Mouse (Mus musculus) stomach, embryonic 14.5 days (tissue): Measurements from ENCODE around the gene Fam110a. TPM values are rescaled to one million over a fixed set of nuclear protein-coding genes. Genes with fewer than 3 reads are reported as not detected.

Source experiments
- ATAC-seq: fragments of 200-750 bp; cut with Nextera tagmentation; 2 replicates; pipeline ENCODE4 v1.8.0; 2017; ENCODE audit warnings: low read depth, moderate TSS enrichment; ENCODE audit not compliant: insufficient number of reproducible peaks, insufficient read depth, low FRiP score
- H3K27ac ChIP-seq: fragments of 300-500 bp; sonication (generic); 2 replicates; pipeline ENCODE4 v1.5.1; 2014; ENCODE audit warnings: mild to moderate bottlenecking, low read length, moderate library complexity, mixed read lengths
- H3K27me3 ChIP-seq: fragments of 300-500 bp; sonication (generic); 2 replicates; pipeline ENCODE4 v1.6.1; 2014; ENCODE audit warnings: low read length, control low read depth, mixed read lengths; ENCODE audit not compliant: control insufficient read depth, insufficient read depth
- H3K36me3 ChIP-seq: fragments of 300-500 bp; sonication (generic); 2 replicates; pipeline ENCODE4 v1.6.1; 2014; ENCODE audit warnings: mild to moderate bottlenecking, control low read depth, low read length, moderate library complexity, mixed read lengths; ENCODE audit not compliant: control insufficient read depth, insufficient read depth
- H3K4me1 ChIP-seq: fragments of 300-500 bp; sonication (generic); 2 replicates; pipeline ENCODE4 v1.6.1; 2014; ENCODE audit warnings: low read length, control low read depth, mixed read lengths; ENCODE audit not compliant: control insufficient read depth, insufficient read depth
- H3K4me2 ChIP-seq: fragments of 300-500 bp; sonication (generic); replicated peaks from 2 replicates; pipeline ENCODE4 v1.6.1; 2014; ENCODE audit warnings: low read depth, low read length, control low read depth
- H3K4me3 ChIP-seq: fragments of 300-500 bp; sonication (generic); 2 replicates; pipeline ENCODE4 v1.5.1; 2014; ENCODE audit warnings: low read depth, low read length, control low read depth
- H3K9ac ChIP-seq: fragments of 300-500 bp; sonication (generic); replicated peaks from 2 replicates; pipeline ENCODE4 v1.6.1; 2014; ENCODE audit warnings: low read depth, mild to moderate bottlenecking, control low read depth, low read length, moderate library complexity, mixed read lengths
- H3K9me3 ChIP-seq: fragments of 300-500 bp; sonication (generic); 2 replicates; pipeline ENCODE4 v1.6.1; 2016; ENCODE audit warnings: low read depth, low read length, control low read depth; ENCODE audit not compliant: control insufficient read depth
- WGBS: fragments of 180-500 bp; shearing (Covaris S2); extraction: QIAGEN DNeasy Blood & Tissue Kit; methylation state at CpG from one replicate; pipeline ENCODE4 v1.1.7; 2014; 5-methylcytosine and 5-hydroxymethylcytosine counted together
- polyA plus RNA-seq: library from polyadenylated mRNA; unstranded; fragments of >200 nt; fragmentation: Nextera tagmentation; extraction: Ambion mirVana; gene quantifications from 2 replicates; pipeline ENCODE4 v1.2.1, GENCODE M21; 2014

Gene Fam110a
- polyA plus RNA-seq, 1 experiment from 2014 or later, result 27.4 TPM

DNA sequence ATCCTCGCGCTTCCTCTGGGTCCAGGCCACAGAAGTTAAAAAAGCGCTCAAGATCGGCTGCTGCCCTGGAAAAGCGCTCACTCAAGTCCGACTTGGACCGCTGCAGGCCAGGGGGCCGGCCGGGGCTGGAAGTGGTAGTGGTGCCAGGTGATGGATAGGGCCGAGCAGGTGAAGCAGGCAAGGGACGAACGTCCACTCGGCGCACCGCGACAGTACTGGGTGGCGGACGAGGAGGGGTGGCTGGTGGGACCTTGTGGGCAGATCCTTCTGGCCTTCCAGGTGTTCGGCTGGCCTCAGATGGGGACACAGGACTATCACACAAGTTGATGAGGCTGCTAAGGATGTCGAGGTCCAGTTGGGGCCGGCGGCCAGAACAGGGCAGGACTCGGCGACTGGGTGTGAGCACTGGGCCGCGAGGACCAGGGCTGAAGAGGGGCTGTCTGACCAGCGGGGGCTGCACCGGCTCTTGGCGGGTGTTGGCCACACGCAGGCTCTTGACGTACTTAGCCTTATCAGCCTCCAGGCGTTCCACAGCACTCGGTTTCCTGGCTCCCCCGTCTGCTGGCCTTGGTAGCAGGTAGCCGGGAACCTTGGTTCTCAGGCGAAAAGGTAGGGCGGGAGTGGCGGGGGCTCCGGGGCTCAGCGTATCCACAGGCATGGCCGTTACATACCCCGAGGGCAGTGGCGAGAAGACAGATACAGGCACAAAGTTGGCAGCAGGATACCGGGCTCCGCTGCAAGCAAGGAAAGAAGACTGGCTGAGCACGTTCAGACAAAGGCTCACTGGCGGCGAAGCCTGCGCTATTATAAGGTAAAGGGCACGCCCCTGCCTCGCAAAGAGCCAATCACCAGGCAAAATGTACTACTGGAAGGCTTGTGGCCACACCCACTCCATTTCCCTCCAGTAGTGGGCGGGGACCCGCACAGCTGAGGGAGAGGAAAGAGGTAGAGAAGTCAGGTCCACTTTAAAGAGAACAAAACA is 9.5 kb downstream of the Fam110a start:
- Histone ChIP-seq H3K4me1 (peaks cover 33% of the 10 kb centered on the region), H3K27me3 (no peaks in the 10 kb centered on the region), H3K4me3 (peak overlapping the region; percentile 13; the same call in 1 of the 2 replicates), H3K36me3 (peaks cover 17% of the 10 kb centered on the region), H3K27ac (no peak overlapping the region; the same call in 1 of the 2 replicates), H3K4me2 (peak overlapping the region; percentile 46), H3K9ac (peak overlapping the region; percentile 2; the same call in 1 of the 2 replicates), H3K9me3 (no peaks in the 10 kb centered on the region)
- peak; percentile 90 for ATAC-seq
- WGBS, result 46% methylated on average over 53 of the region's 53 CpGs

DNA sequence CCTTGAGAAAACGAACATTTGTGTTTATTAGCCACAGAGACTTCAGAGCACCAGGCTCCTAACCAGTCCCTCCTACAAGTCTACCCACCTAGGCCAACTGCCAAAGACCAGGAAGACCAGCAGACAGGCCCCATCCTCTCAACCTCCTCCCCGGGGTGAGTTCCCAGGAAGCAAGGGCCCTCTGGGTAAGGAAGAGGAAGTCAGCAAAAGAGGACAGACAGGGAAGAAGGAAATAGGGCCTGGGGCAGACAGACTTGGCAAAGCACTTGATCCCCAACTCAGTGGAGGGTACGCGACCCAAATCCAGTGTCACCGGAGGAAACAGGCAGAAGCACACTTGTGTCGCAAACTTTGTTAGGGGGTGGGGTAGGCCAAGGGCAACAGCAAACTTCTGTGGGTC is 10.6 kb downstream of the Fam110a start:
- 93% methylated on average over 6 of the region's 6 CpGs for WGBS
- H3K4me3 ChIP-seq, result no peak overlapping the region
- H3K9me3 ChIP-seq, result no peaks in the 10 kb centered on the region
- no peak overlapping the region for H3K27ac ChIP-seq
- no peaks in the 10 kb centered on the region for H3K27me3 ChIP-seq
- H3K4me2 ChIP-seq, result no peak overlapping the region
- peaks cover 17% of the 10 kb centered on the region for H3K36me3 ChIP-seq
- ATAC-seq, result no peak
- H3K9ac ChIP-seq, result no peak overlapping the region
- H3K4me1 ChIP-seq, result peaks cover 32% of the 10 kb centered on the region

DNA sequence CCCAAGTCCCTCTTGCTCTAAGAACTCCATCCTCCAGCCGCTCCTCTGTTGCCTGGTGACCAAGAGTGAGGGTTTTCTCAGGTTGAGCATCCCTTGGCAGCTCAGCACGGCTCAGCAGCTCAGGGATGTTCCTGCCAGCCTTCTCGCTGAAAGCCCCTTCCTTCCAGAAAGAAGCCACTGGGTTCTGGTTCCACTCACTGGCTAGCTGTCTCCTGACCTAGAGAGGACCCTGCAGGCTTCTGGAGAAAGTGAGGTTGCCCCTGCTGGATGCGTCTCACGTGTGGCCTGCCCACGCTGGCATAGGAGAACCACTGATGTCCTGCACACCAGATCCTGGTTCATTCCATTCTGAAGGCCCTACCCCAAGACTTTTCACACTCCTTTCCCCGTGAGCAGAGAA is 11.0 kb downstream of the Fam110a start:
- peaks cover 32% of the 10 kb centered on the region for H3K4me1 ChIP-seq

DNA sequence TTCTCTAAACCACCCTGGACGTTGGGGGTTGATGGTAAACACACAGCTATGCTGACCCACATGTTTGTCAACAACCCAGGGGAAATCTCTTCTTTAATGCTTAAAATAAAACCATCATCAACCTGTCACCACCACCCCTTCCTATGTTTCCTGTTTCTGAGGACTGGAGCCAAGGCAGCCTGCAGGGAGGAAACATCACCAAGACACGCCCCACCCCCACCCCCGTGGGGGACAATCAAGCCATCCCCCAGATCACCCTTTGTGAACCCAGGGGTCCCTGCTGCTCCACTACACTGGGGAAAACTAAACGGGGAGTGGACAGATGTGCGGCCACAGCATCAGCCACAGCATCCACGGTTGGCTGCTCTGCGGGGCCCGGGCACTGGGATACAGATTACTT is 11.6 kb downstream of the Fam110a start:
- Histone ChIP-seq H3K27me3 (no peaks in the 10 kb centered on the region), H3K36me3 (peaks cover 17% of the 10 kb centered on the region), H3K9ac (no peak overlapping the region), H3K4me1 (peaks cover 32% of the 10 kb centered on the region), H3K4me2 (no peak overlapping the region), H3K4me3 (no peak overlapping the region), H3K27ac (no peak overlapping the region), H3K9me3 (no peaks in the 10 kb centered on the region)
- 78% methylated on average over 8 of the region's 8 CpGs for WGBS
- ATAC-seq, result no peak

More for the DNA sequence above, 11.0 kb downstream of the Fam110a start:
- WGBS, result 88% methylated on average over 7 of the region's 7 CpGs
- Histone ChIP-seq H3K27me3 (no peaks in the 10 kb centered on the region), H3K27ac (no peak overlapping the region), H3K9ac (no peak overlapping the region), H3K36me3 (peaks cover 17% of the 10 kb centered on the region), H3K4me2 (no peak overlapping the region), H3K4me3 (no peak overlapping the region), H3K9me3 (no peaks in the 10 kb centered on the region)
- no peak for ATAC-seq

DNA sequence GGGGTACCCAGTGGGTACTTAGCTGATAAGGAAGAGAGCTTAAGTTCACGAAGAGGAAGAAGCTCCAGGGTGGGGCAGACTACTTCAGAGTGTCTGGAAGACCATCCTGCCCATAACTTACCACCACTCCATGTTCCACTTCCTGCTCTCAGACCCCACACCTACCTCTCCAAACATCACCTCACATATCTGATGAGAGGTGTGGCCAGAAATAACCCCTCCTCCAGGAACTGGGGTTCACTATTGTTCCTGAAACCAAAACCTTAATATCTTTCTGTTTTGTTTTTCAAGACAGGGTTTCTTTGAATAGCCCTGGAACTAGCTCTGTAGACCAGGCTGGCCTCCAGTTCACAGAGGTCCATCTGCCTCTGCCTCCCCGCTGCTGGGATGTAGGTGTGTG is 12.2 kb downstream of the Fam110a start:
- ATAC-seq, result no peak
- Histone ChIP-seq H3K4me3 (no peak overlapping the region), H3K4me1 (peaks cover 36% of the 10 kb centered on the region), H3K4me2 (no peak overlapping the region), H3K9ac (no peak overlapping the region), H3K27ac (no peak overlapping the region), H3K27me3 (no peaks in the 10 kb centered on the region), H3K36me3 (peaks cover 17% of the 10 kb centered on the region), H3K9me3 (no peaks in the 10 kb centered on the region)
- 80% methylated on average over 2 of the region's 2 CpGs for WGBS

DNA sequence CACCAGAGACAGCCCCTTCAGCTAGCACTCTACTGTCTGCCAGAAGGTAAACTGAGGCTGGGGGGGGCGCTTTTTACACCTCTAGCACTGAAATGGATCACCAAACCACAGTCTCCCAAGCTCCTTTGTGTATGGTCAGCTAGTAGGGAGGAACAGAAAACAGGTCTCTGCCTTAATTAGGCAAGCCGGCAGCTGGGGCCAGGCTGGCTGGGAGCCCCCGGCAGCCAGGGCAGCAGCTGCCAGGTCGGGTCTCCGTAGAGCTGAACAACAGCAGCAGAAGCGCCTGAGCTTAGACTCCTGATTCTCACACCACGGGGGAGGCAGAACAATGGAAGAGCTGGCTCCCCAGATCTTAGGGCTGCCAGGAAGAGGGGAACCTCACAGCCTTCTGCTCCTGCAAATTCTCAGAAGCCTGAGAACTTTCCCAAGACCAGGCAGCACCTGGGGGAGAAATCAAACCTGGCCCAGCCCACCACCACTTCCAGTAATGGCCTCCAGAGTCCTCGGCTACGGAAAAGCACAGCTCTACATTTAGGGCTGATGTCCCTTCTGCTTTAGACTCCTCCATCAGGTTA is 12.8 kb downstream of the Fam110a start:
- Histone ChIP-seq H3K4me1 (peaks cover 38% of the 10 kb centered on the region), H3K9me3 (no peaks in the 10 kb centered on the region), H3K4me3 (no peak overlapping the region), H3K4me2 (no peak overlapping the region), H3K36me3 (peaks cover 17% of the 10 kb centered on the region), H3K27me3 (no peaks in the 10 kb centered on the region), H3K9ac (no peak overlapping the region), H3K27ac (no peak overlapping the region)
- no peak for ATAC-seq
- WGBS, result 41% methylated on average over 9 of the region's 9 CpGs

DNA sequence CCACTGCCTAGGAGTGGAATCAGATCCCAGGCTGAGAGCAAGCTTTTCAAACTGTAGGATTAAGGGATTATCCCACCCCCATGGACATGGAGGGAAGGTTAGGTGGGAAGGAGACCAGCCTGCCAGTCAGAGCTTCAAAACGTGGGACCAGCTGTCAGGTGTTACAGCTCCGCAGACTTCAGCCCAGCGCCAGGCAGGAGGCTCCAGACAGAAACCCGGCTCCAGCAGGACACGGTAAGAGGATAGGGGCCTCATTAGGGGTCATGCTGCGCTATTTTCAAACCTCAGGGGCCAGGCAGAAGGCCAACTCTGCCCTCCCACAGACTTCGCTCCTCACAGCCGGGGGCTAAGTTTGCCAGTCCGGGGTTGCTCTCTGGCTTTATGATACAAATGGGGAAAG is 16.0 kb downstream of the Fam110a start:
- H3K4me3 ChIP-seq, result no peak overlapping the region
- H3K27me3 ChIP-seq, result no peaks in the 10 kb centered on the region
- no peak overlapping the region for H3K9ac ChIP-seq
- H3K4me1 ChIP-seq, result peaks cover 30% of the 10 kb centered on the region
- no peak overlapping the region for H3K4me2 ChIP-seq
- no peak for ATAC-seq
- H3K27ac ChIP-seq, result no peak overlapping the region
- peaks cover 5% of the 10 kb centered on the region for H3K36me3 ChIP-seq
- 10% methylated on average over 9 of the region's 9 CpGs for WGBS
- no peaks in the 10 kb centered on the region for H3K9me3 ChIP-seq

DNA sequence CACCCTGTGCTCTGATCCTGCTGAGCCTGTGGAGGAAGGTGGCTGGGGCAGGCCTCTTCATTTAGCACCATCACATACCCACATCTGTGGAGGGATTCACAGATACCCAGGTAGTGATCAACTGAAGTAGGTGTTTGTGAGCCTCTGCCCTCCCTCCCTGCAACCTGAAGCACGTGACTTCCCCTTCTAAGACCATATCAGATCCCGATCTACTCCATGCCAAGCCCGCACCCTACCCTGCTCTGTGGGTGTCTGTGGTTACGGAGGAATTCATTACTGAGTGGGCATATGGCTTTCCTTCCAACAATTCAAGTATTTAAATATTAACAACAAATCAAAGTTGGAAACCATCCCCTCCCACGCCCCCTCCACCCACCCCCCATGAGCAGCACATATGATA is 16.7 kb downstream of the Fam110a start:
- no peak overlapping the region; the same call in 1 of the 2 replicates for H3K27ac ChIP-seq

More for the DNA sequence above, 16.7 kb downstream of the Fam110a start:
- Histone ChIP-seq H3K9ac (no peak overlapping the region), H3K4me1 (peaks cover 30% of the 10 kb centered on the region), H3K27me3 (no peaks in the 10 kb centered on the region), H3K36me3 (no peaks in the 10 kb centered on the region), H3K4me3 (no peak overlapping the region), H3K4me2 (no peak overlapping the region), H3K9me3 (no peaks in the 10 kb centered on the region)
- no peak for ATAC-seq
- 82% methylated on average over 5 of the region's 5 CpGs for WGBS
